Mouse (Mus musculus) myocyte (in vitro differentiated cells): Measurements from ENCODE around the gene Fam69a. TPM values are rescaled to one million over a fixed set of nuclear protein-coding genes. Genes with fewer than 3 reads are reported as not detected.
"Not testable (repeated sequence)": the region's sequence is repeated elsewhere in the genome, so short reads cannot be mapped to it uniquely, and the experiment has no call there.

Experiments used
- H3K27me3 ChIP-seq: one replicate; pipeline ENCODE4 v1.6.1; 2011; ENCODE audit not compliant: control insufficient read depth, insufficient read depth, insufficient read length
- H3K36me3 ChIP-seq: one replicate; pipeline ENCODE4 v1.6.1; 2011; ENCODE audit not compliant: control insufficient read depth, insufficient read depth
- H3K4me2 ChIP-seq: one replicate; pipeline ENCODE4 v1.6.1; 2011; ENCODE audit warnings: low read depth, control low read depth
- H3K4me3 ChIP-seq: one replicate; pipeline ENCODE4 v1.5.1; 2011; ENCODE audit warnings: mild to moderate bottlenecking, control low read depth, moderate library complexity
- H3K79me2 ChIP-seq: one replicate; pipeline ENCODE4 v1.6.1; 2011; ENCODE audit not compliant: control insufficient read depth, insufficient read depth
- H3ac ChIP-seq: one replicate; pipeline ENCODE4 v1.6.1; 2011; ENCODE audit not compliant: control insufficient read depth, insufficient read length
- CEBPB ChIP-seq: IDR thresholded peaks from 2 replicates; pipeline ENCODE4 v1.6.1; 2011; ENCODE audit warnings: mild to moderate bottlenecking, moderate library complexity; ENCODE audit not compliant: poor library complexity, insufficient read depth, severe bottlenecking
- E2F4 ChIP-seq: IDR thresholded peaks from one replicate; pipeline ENCODE4 v1.6.1; 2011; ENCODE audit warnings: mild to moderate bottlenecking, control low read depth, moderate library complexity; ENCODE audit not compliant: insufficient read depth
- MAX ChIP-seq: IDR thresholded peaks from one replicate; pipeline ENCODE4 v1.6.1; 2011; ENCODE audit warnings: low read depth, mild to moderate bottlenecking, control low read depth
- MYOD1 ChIP-seq, 3 experiments: IDR thresholded peaks; one replicate each; pipeline ENCODE4 v1.6.1; 2011; ENCODE audit warnings: control low read depth in 2 of 3, low read depth in 2 of 3, mild to moderate bottlenecking in 2 of 3, moderate library complexity in 1 of 3; ENCODE audit not compliant: insufficient read length in 2 of 3, control insufficient read depth in 1 of 3
- MYOG ChIP-seq, 3 experiments: IDR thresholded peaks; one replicate each; pipeline ENCODE4 v1.6.1; 2011; ENCODE audit warnings: control low read depth in 2 of 3, low read depth in 2 of 3, mild to moderate bottlenecking in 2 of 3; ENCODE audit not compliant: insufficient read length in 2 of 3, control insufficient read depth in 1 of 3, insufficient read depth in 1 of 3
- POLR2A ChIP-seq: IDR thresholded peaks from one replicate; pipeline ENCODE4 v1.6.1; 2011; ENCODE audit warnings: low read depth, mild to moderate bottlenecking, control low read depth, moderate library complexity; ENCODE audit not compliant: insufficient read length
- POLR2AphosphoS2 ChIP-seq: IDR thresholded peaks from one replicate; pipeline ENCODE4 v1.6.1; 2011; ENCODE audit warnings: low read depth, control low read depth; ENCODE audit not compliant: insufficient read length
- REST ChIP-seq: IDR thresholded peaks from one replicate; pipeline ENCODE4 v1.6.1; 2011; ENCODE audit warnings: mild to moderate bottlenecking, control low read depth, moderate library complexity; ENCODE audit not compliant: insufficient read depth, insufficient read length
- SRF ChIP-seq: IDR thresholded peaks from one replicate; pipeline ENCODE4 v1.6.1; 2011; ENCODE audit warnings: low read depth; ENCODE audit not compliant: control insufficient read depth, insufficient read length
- TCF12 ChIP-seq: IDR thresholded peaks from one replicate; pipeline ENCODE4 v1.6.1; 2011; ENCODE audit warnings: mild to moderate bottlenecking, control low read depth; ENCODE audit not compliant: poor library complexity, insufficient read depth, severe bottlenecking
- TCF3 ChIP-seq: IDR thresholded peaks from one replicate; pipeline ENCODE4 v1.6.1; 2011; ENCODE audit warnings: low read depth, control low read depth; ENCODE audit not compliant: insufficient read length
- USF1 ChIP-seq: IDR thresholded peaks from one replicate; pipeline ENCODE4 v1.6.1; 2011; ENCODE audit warnings: low read depth, mild to moderate bottlenecking, control low read depth, moderate library complexity
- polyA plus RNA-seq: library from polyadenylated mRNA; unstranded; fragments of >200 nt; fragmentation: generic; extraction: Trizol; gene quantifications from one replicate; pipeline ENCODE4 v1.2.1, GENCODE M21; 2012; ENCODE audit warnings: missing spikeins

The Fam69a gene
- polyA plus RNA-seq, 1 experiment = 8.2 TPM

DNA sequence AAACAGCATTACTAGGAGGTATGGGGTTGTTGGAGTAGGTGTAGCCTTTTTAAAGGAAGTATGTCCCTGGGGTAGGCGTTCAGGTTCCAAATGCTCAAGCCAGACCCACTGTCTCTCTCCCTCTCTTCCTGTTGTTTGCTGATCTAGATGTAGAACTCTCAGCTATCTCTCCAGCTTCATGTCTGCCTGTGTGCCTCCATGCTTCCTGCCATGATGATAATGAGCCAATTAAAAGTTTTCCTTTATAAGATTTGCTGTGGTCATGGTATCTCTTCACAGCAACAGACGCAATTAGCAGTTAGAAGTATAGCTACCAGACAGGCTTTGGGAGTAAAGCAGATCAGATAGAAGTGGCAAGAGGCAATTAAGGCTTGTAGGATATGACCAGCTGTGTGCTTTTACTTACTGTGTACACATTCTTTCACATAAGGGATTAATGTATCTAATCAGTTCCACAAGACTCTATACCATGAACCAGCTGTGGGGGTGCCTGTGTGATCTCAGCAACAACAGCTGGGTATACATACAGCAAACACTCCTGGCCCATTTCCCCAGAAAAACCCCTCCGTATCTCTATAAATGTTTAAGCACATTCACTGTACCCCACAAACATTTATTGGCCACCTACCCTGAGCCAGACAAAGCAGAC is 9.1 kb downstream of the Fam69a start:
- Histone ChIP-seq H3K4me3 (no peak overlapping the region), H3K79me2 (peaks cover 8% of the 10 kb centered on the region), H3K4me2 (no peak overlapping the region), H3ac (no peak overlapping the region), H3K27me3 (no peaks in the 10 kb centered on the region), H3K36me3 (no peaks in the 10 kb centered on the region)
- TF ChIP-seq MYOG (IDR thresholded peaks at IDR 0.05; ENCODE audit: control insufficient read depth in 1 of 3, insufficient read depth in 1 of 3, insufficient read length in 2 of 3, low read depth in 2 of 3) (no peak), POLR2A (no peak), MYOD1 (IDR thresholded peaks at IDR 0.05; ENCODE audit: control insufficient read depth in 1 of 3, insufficient read length in 2 of 3, low read depth in 2 of 3) (no peak), TCF12 (no peak)

- Histone ChIP-seq H3ac (no peak overlapping the region), H3K36me3 (no peaks in the 10 kb centered on the region), H3K4me3 (no peak overlapping the region), H3K27me3 (no peaks in the 10 kb centered on the region), H3K4me2 (no peak overlapping the region), H3K79me2 (peaks cover 4% of the 10 kb centered on the region)
- TF ChIP-seq REST (no peak), TCF12 (no peak), TCF3 (no peak), SRF (no peak), POLR2AphosphoS2 (no peak), USF1 (no peak), MYOG (IDR thresholded peaks at IDR 0.05; ENCODE audit: control insufficient read depth in 1 of 3, insufficient read depth in 1 of 3, insufficient read length in 2 of 3, low read depth in 2 of 3) (peak in 1 of 3 experiments; percentile 21), MYOD1 (IDR thresholded peaks at IDR 0.05; ENCODE audit: control insufficient read depth in 1 of 3, insufficient read length in 2 of 3, low read depth in 2 of 3) (peak in 1 of 3 experiments; percentile 29)
Measured at GRCm38 (mm10) chr5:107973310-107973709, 13.6 kb downstream of the Fam69a start.

DNA sequence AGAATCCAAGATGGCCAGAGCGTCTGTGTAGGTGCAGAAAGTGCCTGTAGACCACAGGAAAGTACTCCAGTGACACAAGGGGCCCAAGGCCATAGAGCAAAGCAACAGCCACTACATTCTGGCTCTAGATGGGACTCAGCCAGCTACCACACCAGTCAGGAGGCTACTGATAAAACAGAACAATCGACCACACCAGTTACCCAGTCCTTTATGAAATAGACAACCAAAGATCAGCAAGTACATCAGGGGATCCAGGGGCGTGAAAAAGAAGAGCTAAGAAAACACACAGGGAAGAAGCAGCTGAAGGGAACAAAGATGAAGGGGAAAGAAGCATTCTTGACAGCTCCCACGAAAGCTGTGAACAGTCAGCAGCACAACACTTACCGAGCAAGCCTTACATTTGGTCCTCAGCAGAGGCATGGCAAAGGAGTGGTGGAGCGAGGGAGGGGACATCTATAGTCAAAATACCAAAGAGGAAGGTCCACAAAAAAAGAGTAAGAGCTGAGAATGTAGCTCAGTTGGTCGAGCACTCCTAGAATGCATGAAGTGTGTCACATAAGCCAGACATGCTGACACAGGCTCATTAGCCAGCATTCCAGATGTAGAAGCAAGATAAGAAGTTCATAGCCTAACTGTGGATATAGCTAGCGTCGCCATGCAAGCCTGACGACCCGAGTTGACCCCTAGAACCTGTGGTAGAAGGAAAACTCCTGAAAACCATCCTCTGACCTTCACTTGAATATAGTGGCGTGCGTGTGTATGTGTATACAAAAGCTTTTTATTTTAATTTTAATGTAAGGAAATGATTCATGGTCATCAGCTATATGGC is 14.2 kb downstream of the Fam69a start:
- H3K36me3 ChIP-seq = no peaks in the 10 kb centered on the region
- no peak overlapping the region for H3K4me2 ChIP-seq
- no peak for TF ChIP-seq POLR2A
- TF ChIP-seq MYOD1 (IDR thresholded peaks at IDR 0.05; ENCODE audit: control insufficient read depth in 1 of 3, insufficient read length in 2 of 3, low read depth in 2 of 3) = no peak
- TF ChIP-seq POLR2AphosphoS2 = no peak
- no peak for TF ChIP-seq USF1
- TF ChIP-seq TCF3 = no peak
- TF ChIP-seq MAX = no peak
- no peak for TF ChIP-seq REST
- no peak for TF ChIP-seq SRF
- no peak for TF ChIP-seq CEBPB
- no peak for TF ChIP-seq TCF12
- no peak for TF ChIP-seq MYOG (IDR thresholded peaks at IDR 0.05; ENCODE audit: control insufficient read depth in 1 of 3, insufficient read depth in 1 of 3, insufficient read length in 2 of 3, low read depth in 2 of 3)
- no peak for TF ChIP-seq E2F4
- no peak overlapping the region for H3ac ChIP-seq
- H3K4me3 ChIP-seq = no peak overlapping the region
- no peaks in the 10 kb centered on the region for H3K27me3 ChIP-seq
- H3K79me2 ChIP-seq = peaks cover 4% of the 10 kb centered on the region

DNA sequence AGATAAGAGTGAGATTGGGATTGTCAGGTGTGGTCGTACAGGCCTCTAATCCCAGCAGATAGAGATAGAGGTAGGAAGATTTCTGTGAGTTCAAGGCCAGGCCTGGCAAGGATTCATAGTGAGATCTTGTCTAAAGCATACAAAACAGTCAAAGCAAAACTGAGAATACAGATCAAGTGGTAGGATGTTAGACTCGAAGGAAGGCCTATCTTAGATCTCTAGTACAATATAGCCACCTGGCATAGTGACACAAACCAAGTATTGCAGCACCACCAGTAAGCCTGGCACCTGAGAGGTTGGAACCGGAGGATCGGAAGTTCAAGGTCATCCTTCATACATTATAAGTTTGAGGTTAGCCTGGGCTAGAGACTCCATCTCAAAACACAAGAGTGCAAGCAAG is 15.8 kb downstream of the Fam69a start:
- H3K79me2 ChIP-seq = peaks cover 4% of the 10 kb centered on the region
- H3K4me2 ChIP-seq = no peak overlapping the region
- TF ChIP-seq E2F4 (no peak), MAX (no peak), POLR2A (no peak), REST (no peak)
- no peak overlapping the region for H3K4me3 ChIP-seq
- no peaks in the 10 kb centered on the region for H3K36me3 ChIP-seq
- H3ac ChIP-seq = no peak overlapping the region
- H3K27me3 ChIP-seq = no peaks in the 10 kb centered on the region

DNA sequence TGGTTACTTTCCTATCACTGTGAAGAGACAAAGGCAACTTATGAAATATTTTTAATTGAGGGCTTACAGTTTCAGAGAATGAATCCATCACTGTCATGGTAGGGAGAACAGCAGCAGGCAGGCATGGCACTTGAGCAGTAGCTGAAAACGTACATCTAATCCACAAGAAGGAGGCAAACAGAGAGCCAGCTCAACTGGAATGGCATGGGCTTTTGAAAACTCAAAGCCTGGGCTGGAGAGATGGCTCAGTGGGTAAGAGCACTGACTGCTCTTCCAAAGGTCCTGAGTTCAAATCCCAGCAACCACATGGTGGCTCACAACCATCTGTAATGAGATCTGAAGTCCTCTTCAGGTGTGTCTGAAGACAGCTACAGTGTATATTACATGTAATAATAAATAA is 17.1 kb downstream of the Fam69a start:
- H3K27me3 ChIP-seq, H3K4me3 ChIP-seq, H3ac ChIP-seq, H3K4me2 ChIP-seq, H3K36me3 ChIP-seq, H3K79me2 ChIP-seq: not testable (repeated sequence)
